Mouse (Mus musculus): Measurements from ENCODE around the gene Nfu1. TPM values are rescaled to one million over a fixed set of nuclear protein-coding genes. Genes with fewer than 3 reads are reported as not detected.
"Not testable (repeated sequence)": the region's sequence is repeated elsewhere in the genome, so short reads cannot be mapped to it uniquely, and the experiment has no call there.

Gene Nfu1
- polyA plus RNA-seq, 1 experiment from 2014 or later: 88.8 TPM

DNA sequence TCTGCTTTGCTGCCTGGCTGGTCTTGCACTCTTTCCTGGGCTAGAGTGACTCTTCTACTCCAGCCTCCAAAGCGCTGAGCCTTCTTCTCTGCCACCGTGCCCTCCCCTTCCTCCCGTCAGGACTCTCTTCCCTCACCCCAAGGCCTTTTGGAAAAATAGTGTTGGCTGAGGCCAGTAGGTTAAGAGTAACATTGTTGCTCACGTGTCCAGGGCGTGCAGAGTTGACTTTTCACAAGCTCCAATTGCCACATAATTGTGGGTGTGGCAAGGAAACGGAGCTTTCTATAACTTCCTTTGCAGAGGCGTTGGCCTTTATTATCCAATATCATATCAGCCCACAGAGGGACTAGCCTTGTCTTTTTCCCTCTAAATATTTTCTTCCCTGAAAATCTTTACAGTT lies 17.9 kb downstream of the Nfu1 start:
- Histone ChIP-seq H3K36me3 (peaks cover 85% of the 10 kb centered on the region), H3K4me2 (no peak overlapping the region), H3K27ac (replicated peaks) (no peak overlapping the region), H3K4me3 (no peak overlapping the region), H3K9ac (no peak overlapping the region), H3K27me3 (replicated peaks) (no peaks in the 10 kb centered on the region), H3K9me3 (no peaks in the 10 kb centered on the region), H3K4me1 (peaks cover 18% of the 10 kb centered on the region)
- ATAC-seq (ENCODE audit: extremely low read depth, insufficient number of reproducible peaks, low FRiP score, low TSS enrichment): no peak
- WGBS: 71% methylated on average over 7 of the region's 7 CpGs

DNA sequence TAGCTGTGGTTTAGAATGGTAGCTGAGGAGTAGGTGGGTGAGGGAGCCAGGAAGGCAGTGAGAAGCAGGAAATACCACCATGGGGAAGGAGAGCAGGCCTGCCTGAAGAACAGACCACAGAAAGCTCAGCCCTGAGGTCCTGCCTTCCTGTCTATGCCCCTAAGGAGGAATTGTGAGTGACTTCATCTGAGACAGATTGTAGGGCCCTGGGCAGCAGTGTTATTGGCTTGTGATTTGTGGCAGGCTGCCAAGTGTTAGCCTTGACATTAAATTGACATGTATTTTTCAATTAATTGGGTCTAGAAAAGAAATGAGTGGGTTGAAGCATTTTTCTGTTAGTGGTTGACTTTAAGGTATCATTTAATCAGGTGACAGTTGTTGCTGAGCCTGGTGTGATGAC lies 19.8 kb downstream of the Nfu1 start:
- Histone ChIP-seq H3K9ac (no peak overlapping the region), H3K4me1 (peaks cover 18% of the 10 kb centered on the region), H3K4me3 (no peak overlapping the region), H3K36me3 (peaks cover 74% of the 10 kb centered on the region), H3K27me3 (replicated peaks) (no peaks in the 10 kb centered on the region), H3K27ac (replicated peaks) (no peak overlapping the region), H3K9me3 (no peaks in the 10 kb centered on the region), H3K4me2 (no peak overlapping the region)
- ATAC-seq (ENCODE audit: extremely low read depth, insufficient number of reproducible peaks, low FRiP score, low TSS enrichment): no peak

DNA sequence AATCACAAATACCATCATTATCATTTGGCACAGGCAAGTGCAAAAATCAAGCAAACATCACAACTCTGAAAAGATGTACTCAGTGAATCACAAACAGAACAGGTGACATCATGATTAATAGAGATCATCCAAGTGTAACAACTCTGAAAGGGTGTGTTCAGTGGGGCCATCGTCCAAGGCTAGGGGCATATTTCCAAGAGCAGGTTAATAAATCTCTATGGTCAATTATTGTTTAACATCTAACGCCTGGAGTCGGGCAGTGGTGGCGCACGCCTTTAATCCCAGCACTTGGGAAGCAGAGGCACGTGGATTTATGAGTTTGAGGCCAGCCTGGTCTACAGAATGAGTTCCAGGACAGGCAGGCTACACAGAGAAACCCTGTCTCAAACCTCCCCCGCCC lies 22.3 kb downstream of the Nfu1 start:
- peaks cover 50% of the 10 kb centered on the region for H3K36me3 ChIP-seq
- H3K27me3 ChIP-seq (replicated peaks); H3K4me1 ChIP-seq; H3K4me3 ChIP-seq; H3K9me3 ChIP-seq; H3K9ac ChIP-seq; H3K27ac ChIP-seq (replicated peaks); H3K4me2 ChIP-seq; ATAC-seq (ENCODE audit: extremely low read depth, insufficient number of reproducible peaks, low FRiP score, low TSS enrichment): not testable (repeated sequence)
- WGBS: 87% methylated on average over 7 of the region's 7 CpGs

DNA sequence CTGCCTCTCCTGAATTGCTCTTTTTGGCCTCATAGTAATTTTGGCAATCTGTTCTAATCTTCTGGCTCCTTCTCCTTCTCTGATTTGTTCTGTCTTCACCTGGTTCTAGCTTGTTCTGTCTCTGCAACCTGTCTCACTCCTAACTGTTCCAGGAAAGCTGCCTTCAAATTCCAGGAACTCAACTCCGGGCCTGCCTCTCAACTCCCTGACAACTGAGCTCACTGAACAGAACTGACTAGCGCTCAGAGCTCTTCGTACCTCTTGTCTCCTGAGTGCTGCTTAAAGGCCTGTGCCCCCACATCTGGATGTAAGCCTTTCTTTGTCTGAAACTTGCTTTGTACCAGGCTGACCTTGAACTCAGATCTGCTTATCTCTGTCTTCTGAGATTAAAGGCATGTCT lies 23.4 kb downstream of the Nfu1 start:
- Histone ChIP-seq H3K4me2 (no peak overlapping the region), H3K9ac (no peak overlapping the region), H3K4me1 (0 out of 2 replicates have a peak, but pooled peaks cover 5% of the 10 kb centered on the region), H3K9me3 (no peaks in the 10 kb centered on the region), H3K36me3 (peaks cover 48% of the 10 kb centered on the region), H3K4me3 (no peak overlapping the region), H3K27me3 (replicated peaks) (no peaks in the 10 kb centered on the region), H3K27ac (replicated peaks) (no peak overlapping the region)
- ATAC-seq (ENCODE audit: extremely low read depth, insufficient number of reproducible peaks, low FRiP score, low TSS enrichment): no peak
- 61% methylated on average over 3 of the region's 3 CpGs for WGBS

DNA sequence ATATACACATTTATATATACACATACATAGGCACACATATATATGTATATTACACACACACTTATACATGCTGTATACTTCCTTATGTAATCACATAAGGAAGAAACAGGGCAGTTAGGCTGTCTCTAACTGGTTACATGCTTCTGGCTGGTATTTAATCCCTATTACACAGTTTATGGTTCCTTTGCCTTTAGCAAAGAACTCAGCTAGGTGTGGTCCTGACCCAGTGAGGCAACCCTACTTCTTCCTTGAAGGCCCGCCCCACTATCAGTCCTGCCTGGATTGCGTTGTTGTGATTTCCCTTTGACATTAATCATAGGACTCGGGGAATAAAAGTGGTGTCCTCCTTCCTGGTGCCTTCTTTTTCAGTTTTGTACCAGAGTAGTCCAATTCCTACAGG lies 25.4 kb downstream of the Nfu1 start:
- ATAC-seq (ENCODE audit: extremely low read depth, insufficient number of reproducible peaks, low FRiP score, low TSS enrichment): no peak
- 76% methylated on average over 3 of the region's 3 CpGs for WGBS

DNA sequence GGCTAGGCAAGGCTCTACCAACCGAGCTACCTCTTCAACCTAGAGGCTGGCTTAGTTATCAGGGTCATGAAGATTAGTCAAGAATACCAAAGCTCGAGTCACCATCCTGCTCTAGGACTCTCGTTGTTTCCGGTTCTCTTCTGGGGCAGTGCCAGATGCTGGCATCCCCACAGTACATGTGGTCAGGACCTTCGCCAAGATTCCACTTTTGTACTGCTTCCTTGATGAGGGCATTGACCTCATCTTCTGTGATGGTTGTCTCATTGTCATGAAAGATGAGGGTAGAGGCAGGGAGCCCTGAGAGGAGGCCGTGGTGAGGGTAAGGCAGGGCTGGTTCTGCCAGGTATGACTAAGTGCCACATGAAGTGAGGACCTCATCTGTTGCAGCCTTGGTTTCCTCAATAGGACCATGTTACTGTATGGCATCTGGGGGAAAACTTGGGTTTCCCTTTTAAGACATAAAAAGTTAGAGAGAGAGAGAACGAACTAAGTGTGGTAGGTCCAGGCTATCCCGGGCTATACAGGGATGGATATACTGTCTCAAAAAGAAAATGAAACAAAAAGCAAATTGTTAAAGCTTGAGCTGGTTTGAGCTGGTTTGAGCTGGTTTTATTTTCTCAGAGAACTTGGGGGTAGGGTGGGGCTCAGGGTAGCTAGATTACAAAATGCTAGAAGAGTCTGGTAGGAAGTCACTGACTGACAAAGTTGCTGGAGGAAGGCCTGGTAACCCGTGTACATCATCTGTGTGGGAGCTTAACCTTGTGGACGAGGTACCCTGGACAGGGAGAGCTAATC lies 29.0 kb downstream of the Nfu1 start:
- ATAC-seq (ENCODE audit: extremely low read depth, insufficient number of reproducible peaks, low FRiP score, low TSS enrichment): no peak
- Histone ChIP-seq H3K36me3 (peaks cover 7% of the 10 kb centered on the region; the same call in 1 of the 2 replicates), H3K9me3 (no peaks in the 10 kb centered on the region), H3K4me2 (no peak overlapping the region), H3K27me3 (replicated peaks) (no peaks in the 10 kb centered on the region), H3K4me3 (no peak overlapping the region), H3K27ac (replicated peaks) (no peak overlapping the region), H3K4me1 (0 out of 2 replicates have a peak, but pooled peaks cover 10% of the 10 kb centered on the region), H3K9ac (no peak overlapping the region)
- 73% methylated on average over 10 of the region's 10 CpGs for WGBS

More for the DNA sequence above, 25.4 kb downstream of the Nfu1 start:
- Histone ChIP-seq H3K9me3 (no peaks in the 10 kb centered on the region), H3K4me1 (no peaks in the 10 kb centered on the region), H3K27ac (replicated peaks) (no peak overlapping the region), H3K4me2 (no peak overlapping the region), H3K4me3 (no peak overlapping the region), H3K36me3 (peaks cover 29% of the 10 kb centered on the region), H3K27me3 (replicated peaks) (no peaks in the 10 kb centered on the region), H3K9ac (no peak overlapping the region)

DNA sequence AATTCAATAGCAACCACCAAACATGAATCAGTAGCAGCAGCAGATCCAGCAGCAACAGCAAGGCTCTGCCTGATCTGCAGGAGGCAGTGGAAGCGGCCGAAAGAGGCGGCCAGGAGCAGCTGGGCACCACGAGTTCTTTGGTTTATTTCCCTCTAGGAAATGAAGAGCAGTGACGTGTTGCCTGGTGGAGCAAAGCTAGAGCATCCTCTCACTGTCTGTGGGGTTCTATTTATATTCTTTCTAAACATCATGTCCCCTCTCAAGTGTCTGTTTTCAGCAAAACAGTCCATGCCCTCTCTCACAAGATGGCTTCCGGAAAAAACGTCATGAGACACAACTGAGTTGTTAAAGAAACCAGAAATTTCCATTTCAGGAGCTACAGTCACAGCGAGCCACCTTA lies 30.1 kb downstream of the Nfu1 start:
- H3K27ac ChIP-seq (replicated peaks): no peak overlapping the region
- H3K4me3 ChIP-seq: no peak overlapping the region
- peaks cover 19% of the 10 kb centered on the region for H3K4me1 ChIP-seq
- no peaks in the 10 kb centered on the region for H3K9me3 ChIP-seq
- peaks cover 7% of the 10 kb centered on the region; the same call in 1 of the 2 replicates for H3K36me3 ChIP-seq
- H3K4me2 ChIP-seq: no peak overlapping the region
- H3K9ac ChIP-seq: no peak overlapping the region
- WGBS: 85% methylated on average over 8 of the region's 8 CpGs
- no peak for ATAC-seq (ENCODE audit: extremely low read depth, insufficient number of reproducible peaks, low FRiP score, low TSS enrichment)
- H3K27me3 ChIP-seq (replicated peaks): no peaks in the 10 kb centered on the region

DNA sequence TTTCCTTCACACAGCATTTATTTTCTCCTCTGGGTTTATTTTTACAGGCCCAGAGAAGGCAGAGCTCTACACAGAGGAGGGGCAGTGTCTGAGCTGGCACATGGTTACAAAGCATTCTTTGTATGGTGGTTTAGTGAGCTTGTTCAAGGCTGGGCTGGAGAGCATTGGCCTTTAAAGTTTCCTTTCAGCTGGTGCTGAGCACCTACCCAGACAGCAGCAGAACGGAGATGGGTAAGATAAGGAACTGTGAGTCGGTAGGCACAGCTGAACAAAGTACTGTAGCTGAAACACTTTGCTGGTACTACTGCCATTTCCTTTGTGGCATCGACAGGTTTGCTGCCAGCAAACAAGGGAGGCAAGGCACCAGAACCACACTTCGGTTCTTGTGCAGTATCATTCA lies 31.9 kb downstream of the Nfu1 start:
- Histone ChIP-seq H3K4me3 (no peak overlapping the region), H3K9ac (no peak overlapping the region), H3K4me2 (no peak overlapping the region), H3K27ac (replicated peaks) (peak overlapping the region; percentile 99), H3K36me3 (peaks cover 7% of the 10 kb centered on the region; the same call in 1 of the 2 replicates), H3K27me3 (replicated peaks) (no peaks in the 10 kb centered on the region), H3K9me3 (no peaks in the 10 kb centered on the region), H3K4me1 (peaks cover 30% of the 10 kb centered on the region)
- WGBS: 73% methylated on average over 4 of the region's 4 CpGs
- no peak for ATAC-seq (ENCODE audit: extremely low read depth, insufficient number of reproducible peaks, low FRiP score, low TSS enrichment)

DNA sequence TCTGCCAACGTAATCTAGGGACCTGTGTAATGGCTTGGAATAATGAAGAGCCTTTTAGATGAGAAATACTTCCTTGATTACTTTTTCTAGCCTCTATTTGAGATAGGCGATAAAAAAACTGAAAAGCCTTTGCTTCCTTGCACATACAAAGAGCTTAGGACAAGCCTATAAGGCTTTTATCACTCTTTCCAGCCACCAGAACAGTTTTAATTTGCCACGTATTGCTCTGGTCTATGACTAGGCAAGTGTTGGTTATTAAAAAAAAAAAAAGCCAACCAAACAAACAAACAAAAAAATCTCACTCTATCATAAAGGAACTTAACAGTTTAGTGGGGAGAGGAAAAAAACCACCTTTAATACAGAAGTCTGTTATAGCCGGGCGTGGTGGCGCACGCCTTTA lies 32.4 kb downstream of the Nfu1 start:
- peaks cover 32% of the 10 kb centered on the region for H3K4me1 ChIP-seq
- H3K36me3 ChIP-seq: peaks cover 6% of the 10 kb centered on the region; the same call in 1 of the 2 replicates
- WGBS: 88% methylated on average over 7 of the region's 7 CpGs
- no peak for ATAC-seq (ENCODE audit: extremely low read depth, insufficient number of reproducible peaks, low FRiP score, low TSS enrichment)
- no peaks in the 10 kb centered on the region for H3K9me3 ChIP-seq
- no peaks in the 10 kb centered on the region for H3K27me3 ChIP-seq (replicated peaks)
- peak overlapping the region; percentile 81 for H3K4me2 ChIP-seq
- peak overlapping the region; percentile 93 for H3K4me3 ChIP-seq
- H3K27ac ChIP-seq (replicated peaks): peak overlapping the region; percentile 99
- peak overlapping the region; percentile 98; the same call in 1 of the 2 replicates for H3K9ac ChIP-seq

DNA sequence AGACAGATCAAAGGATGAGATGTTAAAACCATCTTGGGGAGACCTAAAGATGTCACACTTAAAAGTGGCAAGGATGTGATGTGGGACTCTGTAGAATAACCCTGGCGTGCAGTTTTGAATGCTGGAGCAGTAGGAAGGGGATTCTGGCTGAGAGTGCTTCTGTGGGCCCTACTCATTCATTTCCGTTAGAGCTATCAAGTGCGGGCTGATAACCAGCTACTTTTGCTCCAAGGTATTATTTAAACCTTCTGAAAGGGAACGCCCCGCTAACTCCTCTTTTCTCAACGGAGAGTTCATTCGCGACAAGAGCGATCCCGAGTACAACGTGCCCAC lies 32.9 kb downstream of the Nfu1 start:
- peak overlapping the region; percentile 81 for H3K4me2 ChIP-seq
- no peaks in the 10 kb centered on the region for H3K27me3 ChIP-seq (replicated peaks)
- WGBS: under 1% methylated on average over 11 of the region's 11 CpGs
- H3K9ac ChIP-seq: peak overlapping the region; percentile 98
- H3K9me3 ChIP-seq: no peaks in the 10 kb centered on the region
- peak overlapping the region; percentile 99 for H3K27ac ChIP-seq (replicated peaks)
- 0 out of 2 replicates have a peak, but pooled peaks cover under 1% of the 10 kb centered on the region for H3K36me3 ChIP-seq
- no peak for ATAC-seq (ENCODE audit: extremely low read depth, insufficient number of reproducible peaks, low FRiP score, low TSS enrichment)
- H3K4me1 ChIP-seq: peaks cover 32% of the 10 kb centered on the region
- peak overlapping the region; percentile 93 for H3K4me3 ChIP-seq

DNA sequence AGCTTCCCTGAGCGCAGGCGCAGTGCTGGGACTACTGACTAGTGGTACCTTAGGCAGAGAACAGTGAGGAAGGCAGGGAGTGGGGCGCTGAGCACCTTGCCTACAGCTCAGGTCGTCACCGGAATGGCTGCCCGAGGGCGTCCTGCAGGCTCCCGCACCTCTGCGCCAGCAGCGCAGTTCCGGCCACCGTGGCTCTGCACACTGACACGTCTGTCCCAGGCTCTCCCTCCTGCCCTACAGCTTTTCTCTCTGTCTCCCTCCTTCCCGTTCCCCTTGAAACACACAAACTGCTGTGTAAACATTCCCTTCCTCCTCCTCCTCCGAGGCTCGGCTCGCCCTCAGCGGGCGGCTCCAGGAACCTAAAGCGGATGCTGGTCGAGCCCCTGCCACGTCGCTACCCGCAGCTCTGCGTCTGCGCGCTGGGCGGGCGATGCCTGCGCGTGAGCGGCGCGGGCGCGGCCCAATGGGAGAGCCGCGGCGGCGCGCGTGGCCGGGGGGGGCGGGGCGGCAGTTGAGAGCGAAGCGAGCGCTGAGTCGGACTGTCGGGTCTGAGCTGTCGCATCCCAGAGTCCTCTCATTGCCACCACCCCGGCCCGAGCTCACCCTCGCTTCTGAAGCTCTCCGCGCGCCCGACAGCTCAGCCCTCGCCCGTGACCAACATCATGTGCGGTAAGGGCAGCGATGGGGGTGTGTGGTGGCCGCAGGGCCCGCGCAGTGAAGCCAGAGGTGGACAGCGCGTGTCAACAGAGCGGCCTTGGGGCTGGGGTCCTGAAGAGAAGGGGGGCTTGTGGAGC lies 33.5 kb downstream of the Nfu1 start, which contains the start of gene Gfpt1:
TSS of gene Gfpt1 (plus strand) at position 510 of the 794 bp plus-strand sequence.
- H3K9ac ChIP-seq: peak within 1 kb of the TSS; percentile 98
- no peaks in the 10 kb centered on the region for H3K9me3 ChIP-seq
- H3K27me3 ChIP-seq (replicated peaks): no peaks in the 10 kb centered on the region
- peak within 1 kb of the TSS; percentile 93 for H3K4me3 ChIP-seq
- under 1% methylated on average over 68 of the region's 68 CpGs for WGBS
- peak; percentile 94 for ATAC-seq (ENCODE audit: extremely low read depth, insufficient number of reproducible peaks, low FRiP score, low TSS enrichment)
- peaks cover 4% of the 10 kb centered on the region for H3K36me3 ChIP-seq
- H3K4me2 ChIP-seq: peak within 1 kb of the TSS; percentile 81
- peaks cover 32% of the 10 kb centered on the region for H3K4me1 ChIP-seq
- H3K27ac ChIP-seq (replicated peaks): peak within 1 kb of the TSS; percentile 99
